Mouse (Mus musculus): Measurements from ENCODE around the gene Inpp4a.

Gene Inpp4a

DNA sequence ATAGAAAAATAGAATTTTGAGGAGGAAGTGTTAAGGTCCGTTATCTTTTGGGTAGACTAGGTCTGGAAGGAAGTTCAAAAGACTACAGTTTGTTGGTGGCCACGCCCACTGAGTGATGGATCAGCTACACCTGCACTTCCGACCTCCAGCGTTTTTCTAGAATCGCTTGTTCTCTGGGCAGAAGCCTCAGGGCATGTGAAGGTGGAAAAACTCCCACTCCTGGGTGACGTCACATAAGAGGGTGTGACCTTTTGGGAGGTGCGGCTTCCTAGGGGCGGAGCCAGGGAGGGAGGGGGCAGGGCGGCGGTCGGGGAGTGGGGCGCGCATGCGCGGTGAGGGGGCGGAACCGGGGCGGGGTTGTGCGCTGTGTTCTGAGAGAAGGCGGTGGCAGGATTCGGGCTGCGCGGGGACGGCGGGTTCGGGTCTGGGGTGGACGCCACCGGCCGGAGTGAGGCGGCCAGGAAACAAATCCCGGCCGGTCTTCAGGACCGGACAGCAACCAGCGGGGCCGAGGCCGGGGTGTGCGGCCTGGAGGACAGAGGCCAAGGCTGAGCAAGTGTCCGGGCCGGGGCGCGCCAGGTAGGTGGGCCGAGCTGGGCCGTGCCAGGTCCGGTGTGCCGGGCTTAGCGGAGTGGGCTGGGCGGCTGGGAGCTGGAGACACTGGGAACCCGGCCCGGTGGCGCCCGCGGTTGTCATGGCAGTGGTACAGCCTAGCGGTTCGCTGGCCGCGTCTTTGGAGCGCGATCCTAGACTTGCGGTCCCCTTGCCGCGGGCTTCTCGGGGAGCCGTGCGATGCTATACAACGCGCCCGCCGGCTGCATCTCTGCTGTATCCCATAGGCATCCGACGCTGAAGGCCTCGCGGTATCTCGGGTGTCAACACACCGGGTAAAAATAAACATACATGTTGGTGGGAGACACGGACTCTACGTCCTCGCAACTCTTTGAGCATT is at the start of gene Inpp4a:
TSS of gene Inpp4a (plus strand) at position 326 of the 952 bp plus-strand sequence.
- peak; percentile 84 for DNase-seq (ENCODE audit: low read depth, low spot score)

DNA sequence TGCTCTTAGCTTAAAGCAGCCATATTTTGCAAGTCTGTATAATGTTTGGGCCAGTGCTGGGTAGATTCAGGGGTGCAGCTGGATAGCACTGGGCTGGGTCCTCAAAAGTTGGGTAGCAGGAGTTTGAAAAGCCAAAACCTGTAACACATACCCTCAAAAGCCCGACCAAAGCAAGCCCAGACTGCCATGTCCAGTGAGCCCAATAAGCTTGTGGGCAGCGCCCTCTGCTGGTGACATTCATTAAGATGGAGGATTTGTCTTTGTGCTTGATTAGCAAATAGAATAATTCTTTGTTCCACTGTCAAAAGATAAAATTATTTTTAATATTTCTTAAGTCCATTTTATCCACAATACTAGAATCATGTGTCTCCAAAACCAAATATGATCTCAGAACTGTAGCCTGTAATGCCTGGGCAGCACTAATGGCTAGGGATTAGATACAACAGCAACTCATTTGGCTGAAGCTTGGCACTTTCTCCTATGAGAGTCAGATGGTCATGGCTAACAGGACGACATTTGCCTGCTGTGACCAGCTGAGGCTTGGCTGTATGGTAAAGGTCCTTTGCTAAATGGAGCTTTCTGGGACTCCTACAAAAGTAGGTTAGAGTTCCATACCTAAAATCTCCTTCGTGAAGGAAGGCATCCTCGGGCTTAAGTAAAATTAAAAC is 48.9 kb upstream of the Inpp4a start:
- peak; percentile 58 for DNase-seq (ENCODE audit: low read depth, low spot score)

DNA sequence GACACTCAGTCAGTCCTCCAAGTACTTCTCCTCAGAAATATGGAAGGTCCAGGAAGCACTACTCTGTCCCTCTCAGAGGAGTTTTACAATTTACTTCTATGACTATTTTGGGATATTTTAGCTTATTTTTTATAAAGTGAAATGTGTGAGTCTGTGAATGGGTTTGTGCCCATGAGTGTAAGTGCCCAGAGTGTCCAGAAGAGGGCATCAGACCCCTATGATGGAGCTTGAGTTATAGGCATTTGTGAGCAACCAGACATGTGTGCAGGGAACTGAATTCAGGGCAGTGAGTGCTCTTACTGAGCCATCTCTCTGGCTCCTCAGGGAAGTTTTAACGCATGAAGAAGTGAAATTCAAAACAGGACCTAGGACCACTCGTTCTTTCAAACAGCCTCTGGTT is 41.2 kb upstream of the Inpp4a start:
- DNase-seq (ENCODE audit: low read depth, low spot score): no peak

DNA sequence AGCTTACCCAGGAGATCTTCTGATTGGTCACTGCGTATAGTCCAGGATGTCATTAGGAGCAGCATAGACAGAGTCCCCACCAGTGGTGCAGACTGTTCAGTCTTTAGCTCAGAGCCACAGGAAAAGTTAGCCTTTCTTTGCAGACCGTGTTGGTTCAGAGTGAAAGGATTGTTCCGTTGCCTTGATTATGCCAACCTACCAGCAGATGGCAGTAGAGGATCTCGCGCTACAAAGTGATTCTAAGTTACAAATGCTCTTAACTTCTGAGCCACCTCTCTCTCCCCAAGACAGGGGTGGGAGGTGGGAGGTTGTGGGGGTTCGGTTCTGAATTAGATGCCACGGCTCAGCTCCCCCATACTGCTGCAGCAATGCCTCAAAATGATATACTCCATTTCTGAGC is 27.2 kb upstream of the Inpp4a start:
- peak; percentile 65 for DNase-seq (ENCODE audit: low read depth, low spot score)

GRCm38 (mm10) chr1:37286556-37286955 is 13.1 kb upstream of the Inpp4a start:
- no peak for DNase-seq (ENCODE audit: low read depth, low spot score)

DNA sequence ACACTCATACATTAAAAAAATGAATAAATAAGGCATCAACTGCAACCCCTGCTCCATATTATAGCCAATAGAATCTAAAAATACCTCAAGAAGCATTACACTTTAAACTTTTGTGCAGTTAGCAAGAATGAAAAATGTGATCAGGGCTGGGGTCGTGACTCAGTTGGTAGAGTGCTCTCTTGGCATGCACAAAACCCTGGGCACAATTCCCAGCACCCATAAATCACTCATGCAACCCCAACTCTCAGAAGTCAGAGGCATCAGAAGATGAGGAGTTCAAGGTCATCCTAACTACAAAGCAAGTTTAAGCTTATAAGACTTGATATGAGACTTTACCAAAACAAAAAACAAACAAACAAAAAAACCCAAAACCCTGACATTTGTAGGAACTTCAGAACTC is 11.9 kb upstream of the Inpp4a start:
- DNase-seq (ENCODE audit: low read depth, low spot score): no peak

DNA sequence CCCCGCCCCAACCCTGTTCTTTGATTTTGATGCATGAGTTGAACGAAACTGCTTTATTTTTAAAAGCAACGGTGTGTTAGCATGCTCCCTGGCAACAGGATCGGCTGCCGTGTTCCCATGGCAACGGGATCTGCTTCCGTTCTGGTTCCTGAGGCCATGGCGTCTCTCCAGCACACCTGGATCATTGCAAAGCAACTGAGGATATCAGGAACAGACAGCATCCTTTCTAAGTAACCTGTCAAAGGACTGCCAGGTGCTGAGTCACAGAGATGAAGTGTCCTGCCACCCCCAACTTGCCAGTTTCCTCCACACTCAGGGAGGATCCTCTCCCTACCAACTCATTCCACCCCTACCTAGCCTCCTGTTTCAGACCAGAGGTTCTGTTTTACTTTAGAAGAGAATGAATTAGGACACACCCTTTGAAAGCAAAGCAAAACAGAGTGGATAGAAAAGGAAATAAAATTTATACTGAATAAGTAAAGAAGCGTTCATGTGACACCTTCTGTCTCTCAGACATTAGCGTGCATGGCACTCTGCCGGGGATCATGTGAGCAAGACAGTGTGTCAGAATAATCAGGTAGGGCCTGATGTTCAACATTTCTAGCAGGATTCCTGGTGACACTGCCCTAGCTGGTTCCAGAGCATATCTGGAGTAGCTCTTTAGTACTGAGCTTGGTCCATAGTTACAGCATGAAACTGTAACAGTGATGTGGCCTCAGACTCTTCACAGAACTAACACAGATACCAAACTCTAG is 11.3 kb upstream of the Inpp4a start:
- peak; percentile 65 for DNase-seq (ENCODE audit: low read depth, low spot score)

DNA sequence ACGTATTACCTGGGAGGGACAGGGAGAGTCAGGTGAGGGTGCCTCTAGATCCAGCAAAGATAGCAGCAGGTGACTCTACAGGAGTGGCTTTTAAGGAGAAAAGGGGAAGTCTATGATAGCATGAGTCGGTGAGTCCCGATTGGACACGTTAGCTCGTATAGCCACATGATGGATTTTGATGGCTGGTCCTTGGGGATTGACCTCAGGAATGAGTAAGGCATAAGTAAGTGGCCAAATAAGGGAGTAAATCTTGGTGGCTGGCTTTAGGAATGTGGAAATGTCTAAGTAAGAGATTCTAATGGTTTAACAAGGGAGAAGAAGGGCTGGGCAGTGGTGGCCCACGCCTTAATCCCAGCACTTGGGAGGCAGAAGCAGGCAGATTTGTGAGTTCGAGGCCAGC is 10.7 kb upstream of the Inpp4a start:
- no peak for DNase-seq (ENCODE audit: low read depth, low spot score)

DNA sequence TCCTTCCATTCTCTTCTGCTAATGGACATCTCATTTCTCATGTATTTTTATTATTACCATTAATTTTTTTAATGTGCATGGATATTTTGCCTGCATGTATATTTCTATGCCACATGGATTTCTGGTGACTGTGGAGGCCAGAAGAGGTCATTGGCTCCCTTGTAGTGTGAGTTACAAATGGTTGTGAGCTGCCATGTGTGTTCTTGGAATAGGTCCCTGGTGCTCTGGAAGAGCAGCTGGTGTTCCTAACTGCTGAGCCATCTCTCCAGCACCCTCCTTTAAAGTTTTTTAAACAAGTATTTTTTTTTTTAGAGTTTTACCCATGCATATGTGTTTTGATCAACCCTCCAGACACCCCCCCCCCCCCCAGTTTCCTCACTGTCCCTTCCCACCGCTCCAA is 3.3 kb upstream of the Inpp4a start:
- DNase-seq (ENCODE audit: low read depth, low spot score): no peak

GRCm38 (mm10) chr1:37298904-37299303 is 761 bp upstream of the Inpp4a start:
- no peak for DNase-seq (ENCODE audit: low read depth, low spot score)

- DNase-seq (ENCODE audit: low read depth, low spot score): peak; percentile 12
These were observed 985 bp downstream of the Inpp4a start for GRCm38 (mm10) chr1:37300650-37301049.

DNA sequence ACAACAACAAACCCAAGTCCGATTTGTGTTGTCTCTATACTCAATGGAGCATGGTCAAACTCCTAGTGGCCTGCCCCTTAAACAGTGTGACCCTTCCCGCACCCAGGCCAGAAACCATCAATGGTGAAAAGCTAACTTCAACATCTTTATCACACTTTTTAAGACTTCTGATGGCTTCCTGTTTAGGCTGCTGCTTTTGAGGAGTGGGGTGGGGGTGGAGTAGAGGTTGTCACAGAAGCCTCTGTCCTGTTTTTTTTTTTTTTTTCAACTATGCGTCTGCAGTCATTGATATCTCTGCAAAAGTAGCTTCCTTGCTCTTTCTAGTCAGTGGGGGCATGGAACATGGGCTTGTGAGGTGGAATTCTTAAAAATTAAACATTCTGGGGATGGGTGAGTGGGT is 3.1 kb downstream of the Inpp4a start:
- DNase-seq (ENCODE audit: low read depth, low spot score): no peak

DNA sequence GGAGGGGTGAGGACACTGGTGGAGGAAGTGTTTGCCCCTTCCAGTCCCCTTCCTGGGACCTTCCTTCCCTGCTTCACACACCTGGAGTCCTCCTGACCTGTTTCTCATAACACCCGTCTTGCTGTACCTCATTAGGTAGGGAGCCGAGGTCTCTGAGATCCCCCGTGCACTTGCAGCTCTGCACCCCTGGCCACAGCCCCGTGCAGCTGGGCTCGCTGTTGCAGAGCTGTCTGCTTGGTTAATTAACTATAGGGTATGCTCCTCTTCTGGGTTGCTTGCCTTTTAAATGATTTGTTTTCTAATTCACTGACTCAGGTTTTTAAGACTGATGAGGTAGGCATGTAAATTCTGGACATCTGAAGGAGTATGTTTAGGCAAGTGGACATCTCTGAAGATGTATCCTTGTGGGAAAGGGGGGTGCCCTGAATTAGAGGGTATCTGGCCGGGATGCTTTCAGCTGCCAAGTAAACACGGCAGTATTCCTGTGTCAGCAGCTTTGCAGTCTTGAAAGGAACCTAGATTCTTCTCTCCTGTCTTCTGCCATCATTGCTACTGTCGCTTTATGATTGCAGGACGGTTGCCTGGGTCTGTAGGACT is 6.1 kb downstream of the Inpp4a start:
- no peak for DNase-seq (ENCODE audit: low read depth, low spot score)

GRCm38 (mm10) chr1:37307586-37307985 is 7.9 kb downstream of the Inpp4a start:
- DNase-seq (ENCODE audit: low read depth, low spot score): no peak

- no peak for DNase-seq (ENCODE audit: low read depth, low spot score)
These were observed 8.5 kb downstream of the Inpp4a start for GRCm38 (mm10) chr1:37308021-37308742.

DNA sequence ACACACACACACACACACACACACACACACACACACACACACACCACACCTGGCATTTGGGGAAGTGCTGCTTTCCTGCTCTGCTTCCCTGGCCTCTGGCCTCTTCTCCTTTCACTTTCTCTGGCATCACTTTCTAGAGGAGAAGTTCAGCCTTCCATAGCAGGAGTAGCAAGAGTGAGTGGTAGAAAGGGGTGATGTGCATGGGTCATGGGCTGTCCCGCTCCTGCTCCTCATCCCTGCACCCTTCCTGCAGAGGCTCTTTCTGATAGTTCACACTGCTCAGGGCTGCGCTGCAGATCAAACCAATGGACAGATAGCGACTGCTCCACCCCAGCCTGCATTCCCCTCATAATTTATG is 9.1 kb downstream of the Inpp4a start:
- DNase-seq (ENCODE audit: low read depth, low spot score): no peak

DNA sequence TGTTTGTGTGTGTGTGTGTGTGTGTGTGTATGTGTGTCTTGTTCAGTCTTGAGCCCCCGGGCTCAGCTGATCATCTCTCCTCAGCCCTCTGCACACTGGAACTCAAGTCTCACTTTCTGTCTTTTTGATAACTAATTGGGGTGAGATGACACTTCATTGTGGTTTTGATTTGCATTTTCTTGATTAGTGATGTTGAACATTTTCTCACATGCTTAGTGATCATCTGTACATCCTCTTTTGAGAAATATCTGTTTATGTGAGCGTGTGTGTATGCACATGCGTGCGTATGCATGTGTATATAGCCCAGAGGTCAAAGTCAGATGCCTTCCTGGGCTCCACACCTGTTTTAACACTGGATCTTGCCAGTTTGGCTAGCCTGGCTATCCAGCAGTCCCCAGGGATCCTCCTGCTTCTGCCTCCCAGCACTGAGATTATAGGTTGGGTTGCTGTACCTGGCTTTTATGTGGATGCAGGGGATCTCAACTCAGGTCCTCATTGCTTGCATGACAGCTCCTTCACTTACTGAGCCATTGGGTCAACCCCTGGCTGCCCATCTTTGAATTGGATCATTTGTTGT is 10.4 kb downstream of the Inpp4a start:
- no peak for DNase-seq (ENCODE audit: low read depth, low spot score)

GRCm38 (mm10) chr1:37314338-37314737 is 14.7 kb downstream of the Inpp4a start:
- no peak for DNase-seq (ENCODE audit: low read depth, low spot score)

DNA sequence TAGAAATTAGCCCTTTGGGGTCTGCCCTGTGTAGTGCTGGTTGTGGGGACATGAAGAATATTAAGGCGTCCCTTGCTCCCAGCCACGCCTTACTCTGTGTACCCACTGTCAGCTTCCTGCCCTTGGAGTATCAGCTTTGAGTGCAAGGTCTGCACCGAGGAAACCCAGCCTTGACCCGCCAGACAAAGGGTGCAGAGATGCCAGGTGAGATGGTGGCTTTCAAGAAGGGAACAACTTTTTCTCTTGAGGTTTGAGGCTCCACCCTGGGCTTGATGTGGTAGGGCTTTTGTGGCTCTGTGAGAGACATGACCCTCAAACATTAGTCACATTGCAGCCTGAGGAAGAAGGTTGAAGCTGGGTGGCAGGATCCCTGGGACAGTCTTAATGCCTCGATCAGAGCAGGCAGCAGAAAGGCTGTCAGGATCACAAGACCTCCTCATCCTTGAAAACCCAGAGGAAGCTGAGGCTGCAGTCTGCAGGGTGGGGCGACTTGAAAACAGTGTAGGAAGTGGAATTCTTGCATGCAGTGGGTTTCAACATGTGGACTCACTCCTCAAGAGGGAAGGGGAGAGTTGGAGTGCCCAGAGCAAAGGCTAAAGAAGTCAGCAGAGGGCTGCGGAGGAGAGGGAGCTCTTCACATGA is 18.1 kb downstream of the Inpp4a start:
- no peak for DNase-seq (ENCODE audit: low read depth, low spot score)

DNA sequence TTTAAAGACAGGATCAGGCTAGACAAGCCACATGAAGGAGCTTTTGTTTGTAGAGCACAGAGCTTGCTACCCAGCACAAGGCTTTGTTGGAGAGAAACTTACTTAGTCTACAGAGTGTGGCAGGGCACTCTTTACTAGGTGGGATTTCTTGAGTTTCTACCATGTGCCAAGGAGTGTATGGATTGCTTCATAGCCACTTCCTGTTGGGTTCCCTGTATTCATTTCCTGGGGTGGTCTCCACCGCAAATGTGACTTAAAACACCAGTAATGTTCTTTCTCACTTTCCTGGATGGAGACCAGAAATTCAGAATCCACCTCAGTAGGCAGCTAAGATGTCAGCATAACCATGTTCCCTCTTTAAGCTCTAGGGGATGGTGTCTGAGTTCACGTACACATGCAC is 18.9 kb downstream of the Inpp4a start:
- DNase-seq (ENCODE audit: low read depth, low spot score): no peak
